Mouse (Mus musculus) heart, embryonic 14.5 days (tissue): ENCODE results near the gene Chrnd. TPM values are rescaled to one million over a fixed set of nuclear protein-coding genes. Genes with fewer than 3 reads are reported as not detected.

Experiments
- ATAC-seq: fragments of 200-750 bp; cut with Nextera tagmentation; 2 replicates; pipeline ENCODE4 v1.8.0; 2017; ENCODE audit warnings: low read depth, moderate TSS enrichment; ENCODE audit not compliant: insufficient number of reproducible peaks, insufficient read depth, low FRiP score
- H3K27ac ChIP-seq, 2 experiments: fragments of 200-500 bp in 1 of 2; fragments of 300-500 bp in 1 of 2; sonication (generic) in 1 of 2; replicated peaks in 1 of 2; 2 replicates each; pipeline ENCODE4 v1.5.1; 2012 to 2014; ENCODE audit warnings: low read depth in 2 of 2, low read length in 2 of 2, control low read depth in 1 of 2, mild to moderate bottlenecking in 1 of 2, mixed read lengths in 1 of 2; ENCODE audit not compliant: control insufficient read depth in 1 of 2, insufficient read depth in 1 of 2
- H3K27me3 ChIP-seq: fragments of 300-500 bp; sonication (generic); 2 replicates; pipeline ENCODE4 v1.6.1; 2014; ENCODE audit warnings: mild to moderate bottlenecking, low read length, control low read depth; ENCODE audit not compliant: control insufficient read depth, insufficient read depth
- H3K36me3 ChIP-seq: fragments of 300-500 bp; sonication (generic); 2 replicates; pipeline ENCODE4 v1.6.1; 2014; ENCODE audit warnings: mild to moderate bottlenecking, control low read depth, low read length, mixed read lengths; ENCODE audit not compliant: control insufficient read depth, insufficient read depth
- H3K4me1 ChIP-seq, 2 experiments: fragments of 200-500 bp in 1 of 2; fragments of 300-500 bp in 1 of 2; sonication (generic) in 1 of 2; 2 replicates each; pipeline ENCODE4 v1.6.1; 2012 to 2014; ENCODE audit warnings: low read length in 2 of 2, control low read depth in 1 of 2, mixed read lengths in 1 of 2; ENCODE audit not compliant: control insufficient read depth in 2 of 2, insufficient read depth in 2 of 2
- H3K4me2 ChIP-seq: fragments of 300-500 bp; sonication (generic); 2 replicates; pipeline ENCODE4 v1.6.1; 2014; ENCODE audit warnings: mild to moderate bottlenecking, low read length
- H3K4me3 ChIP-seq, 2 experiments: fragments of 200-500 bp in 1 of 2; fragments of 300-500 bp in 1 of 2; sonication (generic) in 1 of 2; 2 replicates each; pipeline ENCODE4 v1.5.1; 2012 to 2014; ENCODE audit warnings: low read length in 2 of 2, mild to moderate bottlenecking in 2 of 2, control low read depth in 1 of 2, low read depth in 1 of 2, moderate library complexity in 1 of 2; ENCODE audit not compliant: control insufficient read depth in 1 of 2, insufficient read depth in 1 of 2
- H3K9ac ChIP-seq: fragments of 300-500 bp; sonication (generic); 2 replicates; pipeline ENCODE4 v1.6.1; 2014; ENCODE audit warnings: mild to moderate bottlenecking, low read length
- H3K9me3 ChIP-seq: fragments of 300-500 bp; sonication (generic); 2 replicates; pipeline ENCODE4 v1.6.1; 2016; ENCODE audit warnings: low read length, control low read depth; ENCODE audit not compliant: control insufficient read depth
- WGBS: fragments of 180-500 bp; shearing (Covaris S2); extraction: QIAGEN DNeasy Blood & Tissue Kit; methylation state at CpG from one replicate; pipeline ENCODE4 v1.1.7; 2014; 5-methylcytosine and 5-hydroxymethylcytosine counted together
- polyA plus RNA-seq: library from polyadenylated mRNA; unstranded; fragments of >200 nt; fragmentation: Nextera tagmentation; extraction: Ambion mirVana; gene quantifications from 2 replicates; pipeline ENCODE4 v1.2.1, GENCODE M21; 2014

The Chrnd gene
- polyA plus RNA-seq, result 0.08 TPM in 1 of 2 replicates, not detected in the other

DNA sequence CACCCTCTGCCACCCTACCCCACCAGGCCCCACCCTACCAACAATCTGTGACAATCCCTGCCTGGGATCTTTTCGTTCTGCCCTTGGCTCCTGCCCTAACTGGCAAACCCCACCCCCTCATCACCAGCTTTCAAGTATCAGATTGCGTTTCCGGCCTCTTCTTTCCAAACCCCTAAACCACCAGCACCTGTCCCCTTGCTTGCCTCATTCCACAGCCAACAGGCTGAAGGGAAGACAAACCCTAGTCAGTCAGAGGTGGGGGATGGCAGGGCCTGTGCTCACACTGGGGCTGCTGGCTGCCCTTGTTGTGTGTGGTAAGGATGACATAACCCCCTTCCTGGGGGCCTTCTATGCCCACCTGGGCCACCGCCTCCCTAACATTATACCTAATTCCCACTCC lies at the start of gene Chrnd:
Gene Chrnd (plus strand): TSS at position 179 of the 400 bp plus-strand sequence.
- Histone ChIP-seq H3K9me3 (no peaks in the 10 kb centered on the region), H3K27me3 (peaks cover 42% of the 10 kb centered on the region), H3K36me3 (no peaks in the 10 kb centered on the region), H3K27ac (no peak within 1 kb of the TSS), H3K9ac (no peak within 1 kb of the TSS), H3K4me2 (no peak within 1 kb of the TSS), H3K4me3 (no peak within 1 kb of the TSS), H3K4me1 (peaks cover 0 to 4% of the 10 kb centered on the region in 2 experiments; a peak in 1 of 4 replicates)
- 38% methylated on average over 4 of the region's 4 CpGs for WGBS
- ATAC-seq, result no peak

- Histone ChIP-seq H3K27ac (no peak overlapping the region), H3K4me2 (no peak overlapping the region), H3K36me3 (no peaks in the 10 kb centered on the region), H3K9ac (no peak overlapping the region), H3K4me3 (no peak overlapping the region), H3K27me3 (0 out of 2 replicates have a peak, but pooled peaks cover 10% of the 10 kb centered on the region), H3K4me1 (no peaks in the 10 kb centered on the region), H3K9me3 (no peaks in the 10 kb centered on the region)
- ATAC-seq, result no peak
- 83% methylated on average over 4 of the region's 4 CpGs for WGBS
These were observed 48.9 kb upstream of the Chrnd start for GRCm38 (mm10) chr1:87141550-87141949.

- Histone ChIP-seq H3K36me3 (no peaks in the 10 kb centered on the region), H3K4me3 (no peak overlapping the region), H3K9me3 (no peaks in the 10 kb centered on the region), H3K27ac (no peak overlapping the region), H3K9ac (no peak overlapping the region), H3K27me3 (peaks cover 16% of the 10 kb centered on the region; the same call in 1 of the 2 replicates), H3K4me1 (no peaks in the 10 kb centered on the region), H3K4me2 (no peak overlapping the region)
- 69% methylated on average over 9 of the region's 9 CpGs for WGBS
- ATAC-seq, result no peak
These were observed 48.0 kb upstream of the Chrnd start for GRCm38 (mm10) chr1:87142456-87142855.

- Histone ChIP-seq H3K4me3 (no peak overlapping the region), H3K9ac (no peak overlapping the region), H3K4me2 (no peak overlapping the region), H3K4me1 (no peaks in the 10 kb centered on the region), H3K36me3 (no peaks in the 10 kb centered on the region), H3K27ac (no peak overlapping the region), H3K27me3 (peaks cover 21% of the 10 kb centered on the region), H3K9me3 (no peaks in the 10 kb centered on the region)
- WGBS, result 78% methylated on average over 10 of the region's 10 CpGs
- no peak for ATAC-seq
These were observed 47.3 kb upstream of the Chrnd start for GRCm38 (mm10) chr1:87143141-87143540.

DNA sequence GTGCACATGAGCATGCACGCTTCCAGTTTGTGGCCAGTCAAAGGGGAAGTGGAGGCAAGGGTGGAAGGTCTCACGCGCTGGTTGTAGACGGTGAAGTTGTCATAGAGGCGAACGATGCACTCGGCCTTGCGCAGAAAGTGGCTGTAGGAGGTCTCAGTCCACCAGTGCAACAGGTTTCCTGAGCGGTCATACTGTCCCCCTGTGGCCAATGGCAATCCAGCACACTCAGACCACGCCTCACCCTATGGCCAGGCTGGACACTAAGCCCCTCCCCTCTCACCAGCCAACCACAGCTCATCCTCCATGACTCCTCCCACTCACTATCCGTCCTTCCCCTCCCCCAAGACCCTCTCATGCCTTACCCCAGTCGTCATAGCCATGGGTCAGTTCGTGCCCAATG lies 41.0 kb upstream of the Chrnd start:
- H3K9me3 ChIP-seq, result no peaks in the 10 kb centered on the region
- no peaks in the 10 kb centered on the region for H3K36me3 ChIP-seq
- H3K27ac ChIP-seq, result no peak overlapping the region
- H3K9ac ChIP-seq, result no peak overlapping the region
- H3K4me3 ChIP-seq, result no peak overlapping the region
- peaks cover 77% of the 10 kb centered on the region for H3K27me3 ChIP-seq
- WGBS, result 34% methylated on average over 13 of the region's 13 CpGs
- no peak for ATAC-seq
- 0 out of 4 replicates have a peak, but pooled peaks cover 0 to 1% of the 10 kb centered on the region in 2 experiments for H3K4me1 ChIP-seq
- no peak overlapping the region for H3K4me2 ChIP-seq

DNA sequence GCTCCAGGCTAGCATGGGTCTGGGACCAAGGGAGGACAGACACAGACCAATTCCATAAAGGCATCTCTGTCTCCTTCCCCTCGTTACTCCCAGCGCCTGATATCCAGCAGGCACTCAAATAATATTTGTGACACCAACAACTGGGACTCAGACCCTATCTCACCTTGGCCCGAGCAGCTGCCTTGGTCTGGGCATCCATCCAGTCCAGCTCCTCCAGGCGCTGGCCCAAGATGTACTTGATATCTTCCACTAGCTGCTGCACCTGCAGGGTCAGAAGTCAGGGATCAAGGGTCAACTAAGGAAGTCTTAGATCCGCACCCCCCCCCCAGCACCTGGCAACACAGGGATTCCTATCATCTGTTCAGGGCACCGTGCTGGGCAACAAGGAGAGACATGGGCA lies 39.1 kb upstream of the Chrnd start:
- H3K4me1 ChIP-seq, result 0 out of 4 replicates have a peak, but pooled peaks cover 0 to 5% of the 10 kb centered on the region in 2 experiments
- H3K27ac ChIP-seq, result no peak overlapping the region
- no peak for ATAC-seq
- no peaks in the 10 kb centered on the region for H3K9me3 ChIP-seq
- no peaks in the 10 kb centered on the region for H3K36me3 ChIP-seq
- WGBS, result 74% methylated on average over 6 of the region's 6 CpGs
- H3K27me3 ChIP-seq, result peaks cover 87% of the 10 kb centered on the region
- no peak overlapping the region for H3K4me3 ChIP-seq
- no peak overlapping the region for H3K9ac ChIP-seq
- no peak overlapping the region for H3K4me2 ChIP-seq

DNA sequence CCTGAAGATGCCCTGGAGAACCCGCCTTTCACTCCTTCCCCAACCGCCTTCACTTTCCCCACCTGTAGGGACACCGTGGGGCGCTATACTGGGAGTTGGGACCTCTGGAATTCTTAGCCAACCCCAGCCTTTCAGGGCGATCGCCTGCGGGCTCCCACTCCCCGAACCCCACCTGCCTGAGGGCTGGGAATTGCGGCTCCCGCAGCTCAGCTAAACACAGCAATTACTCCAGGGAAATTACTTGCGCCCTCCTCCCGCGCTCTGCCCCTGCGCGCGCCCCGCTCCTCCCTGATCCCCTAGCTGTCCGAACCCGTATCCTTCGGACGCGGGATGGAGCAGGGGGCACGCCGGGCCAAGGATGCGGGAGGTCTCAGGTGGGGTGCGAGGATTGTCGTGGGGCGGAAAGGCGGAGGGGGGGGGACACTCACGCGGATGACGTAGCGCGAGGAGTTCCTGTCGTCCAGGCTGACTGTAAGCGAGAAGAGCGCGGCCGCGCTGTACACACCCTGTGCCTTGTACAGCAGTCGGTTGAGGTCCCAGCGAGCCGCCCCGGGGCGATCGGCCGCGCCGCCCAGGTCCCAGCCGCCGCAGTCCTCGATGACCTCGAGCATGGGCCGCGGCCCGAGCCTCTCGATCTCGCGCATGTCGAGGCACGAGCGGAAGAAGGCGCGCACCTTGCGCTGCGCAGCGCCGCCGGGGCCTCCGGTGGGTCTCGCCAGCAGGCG lies 36.5 kb upstream of the Chrnd start:
- H3K9ac ChIP-seq, result no peak overlapping the region
- H3K4me3 ChIP-seq, result peak overlapping the region; percentile 27 to 32
- no peaks in the 10 kb centered on the region for H3K9me3 ChIP-seq
- 2% methylated on average over 72 of the region's 72 CpGs for WGBS
- 0 out of 4 replicates have a peak, but pooled peaks cover 0 to 5% of the 10 kb centered on the region in 2 experiments for H3K4me1 ChIP-seq
- no peak for ATAC-seq
- H3K27me3 ChIP-seq, result peaks cover 97% of the 10 kb centered on the region
- no peak overlapping the region for H3K27ac ChIP-seq
- H3K36me3 ChIP-seq, result no peaks in the 10 kb centered on the region
- peak overlapping the region; percentile 56 for H3K4me2 ChIP-seq
